Mouse (Mus musculus) CH12.LX (cell line): ENCODE data around the gene Zfp263. TPM values are rescaled to one million over a fixed set of nuclear protein-coding genes. Genes with fewer than 3 reads are reported as not detected.

Experiments used
- DNase-seq: peaks from one replicate; pipeline ENCODE4 v3.0.0-alpha.2; 2013; ENCODE audit errors: extremely low read depth
- H3K27ac ChIP-seq: 2 replicates; pipeline ENCODE4 v1.5.1; 2012; ENCODE audit warnings: low read depth, mild to moderate bottlenecking, control low read depth, moderate library complexity; ENCODE audit not compliant: insufficient read depth
- H3K27me3 ChIP-seq: replicated peaks from 2 replicates; pipeline ENCODE3; 2012; ENCODE audit warnings: inconsistent platforms
- H3K36me3 ChIP-seq, 2 experiments: replicated peaks in 1 of 2; 2 replicates each; pipeline versions ENCODE3 to v1.6.1; 2012; ENCODE audit warnings: inconsistent platforms in 1 of 2, low read length in 1 of 2, mild to moderate bottlenecking in 1 of 2, mixed read lengths in 1 of 2, moderate library complexity in 1 of 2; ENCODE audit not compliant: control insufficient read depth in 1 of 2, insufficient read depth in 1 of 2
- H3K4me1 ChIP-seq, 2 experiments: 2 replicates each; pipeline ENCODE4 v1.6.1; 2012; ENCODE audit warnings: inconsistent platforms in 1 of 2, moderate library complexity in 1 of 2; ENCODE audit not compliant: insufficient read depth in 2 of 2, control insufficient read depth in 1 of 2
- H3K4me2 ChIP-seq: 2 replicates; pipeline ENCODE4 v1.6.1; 2012; ENCODE audit warnings: low read depth, mild to moderate bottlenecking, control low read depth; ENCODE audit not compliant: poor library complexity, insufficient read depth, severe bottlenecking
- H3K4me3 ChIP-seq, 3 experiments: fragments of 150-350 bp in 1 of 3; sonication (generic) in 1 of 3; replicated peaks in 1 of 3; 2 replicates each; pipeline versions ENCODE3 to v1.5.1; 2011 to 2012; ENCODE audit warnings: low read depth in 2 of 3, low read length in 2 of 3, mild to moderate bottlenecking in 2 of 3, moderate library complexity in 2 of 3, control low read depth in 1 of 3, improper control_type of control experiment in 1 of 3, inconsistent platforms in 1 of 3, mixed read lengths in 1 of 3; ENCODE audit not compliant: poor library complexity in 1 of 3
- H3K79me2 ChIP-seq: replicated peaks from 2 replicates; pipeline ENCODE4 v1.6.1; 2012; ENCODE audit warnings: mild to moderate bottlenecking, moderate library complexity; ENCODE audit not compliant: control insufficient read depth, poor library complexity, insufficient read depth, severe bottlenecking; ENCODE audit errors: extremely low read depth
- H3K9ac ChIP-seq: 2 replicates; pipeline ENCODE4 v1.6.1; 2012; ENCODE audit warnings: low read depth, mild to moderate bottlenecking, control low read depth, moderate library complexity; ENCODE audit not compliant: insufficient read depth
- H3K9me3 ChIP-seq: replicated peaks from 2 replicates; pipeline ENCODE3; 2012; ENCODE audit warnings: low read length, inconsistent platforms, mixed read lengths
- BHLHE40 ChIP-seq: IDR thresholded peaks from 2 replicates; pipeline ENCODE4 v1.6.1; 2011; ENCODE audit warnings: mild to moderate bottlenecking, low read depth, low read length, improper control_type of control experiment
- NRF1 ChIP-seq: IDR thresholded peaks from 2 replicates; pipeline ENCODE4 v1.6.1; 2014; ENCODE audit warnings: low read depth, mild to moderate bottlenecking, inconsistent platforms, low read length, improper control_type of control experiment, moderate library complexity
- PAX5 ChIP-seq: IDR thresholded peaks from 2 replicates; pipeline ENCODE4 v1.6.1; 2012; ENCODE audit warnings: low read length, inconsistent platforms, mixed read lengths
- SIN3A ChIP-seq: IDR thresholded peaks from 2 replicates; pipeline ENCODE4 v1.6.1; 2012; ENCODE audit warnings: low read length, improper control_type of control experiment, inconsistent platforms
- ZNF384 ChIP-seq: IDR thresholded peaks from 2 replicates; pipeline ENCODE4 v1.6.1; 2012; ENCODE audit warnings: low read depth, low read length, improper control_type of control experiment, inconsistent platforms
- dilution Hi-C: fragments of 300-500 bp; cut with MboI; formaldehyde crosslinking; loops from 2 replicates; pipeline ENCODE4 v1.14.3; 2020; ENCODE audit warnings: low sequenced_read_pairs; ENCODE audit not compliant: extremely low pct_unique_long_range_greater_than_20kb, extremely low pct_ligation_motif_present
- in situ Hi-C: fragments of 300-500 bp; cut with MboI; formaldehyde crosslinking; loops from 3 replicates; pipeline ENCODE4 v1.14.3; 2019; ENCODE audit warnings: low sequenced_read_pairs, low pct_ligation_motif_present, low pct_unique_long_range_greater_than_20kb, mixed read lengths
- polyA plus RNA-seq: library from polyadenylated mRNA; unstranded; fragments of >175 nt; gene quantifications from 2 replicates; pipeline ENCODE4 v1.2.1, GENCODE M21; 2012; ENCODE audit warnings: low read depth; ENCODE audit not compliant: insufficient read length
- total RNA-seq, 2 experiments: library from RNA; depleted of rRNA; stranded (reverse); fragments of 300-350 nt in 1 of 2; fragments of >200 nt in 1 of 2; gene quantifications; 2 replicates each; pipeline ENCODE4 v1.2.3; 2012 to 2014

Gene Zfp263
- total and polyA plus RNA-seq, 3 experiments = 17.4 to 24.2 (median 21.4) TPM

- dilution Hi-C loops (no loop called here), in situ Hi-C loops (no loop called here)
- Histone ChIP-seq H3K4me2 (no peak overlapping the region), H3K36me3 (no peaks in the 10 kb centered on the region), H3K4me1 (no peaks in the 10 kb centered on the region), H3K79me2 (no peaks in the 10 kb centered on the region), H3K4me3 (no peak overlapping the region), H3K27ac (no peak overlapping the region), H3K9ac (no peak overlapping the region), H3K27me3 (no peaks in the 10 kb centered on the region), H3K9me3 (peaks cover 3% of the 10 kb centered on the region)
- DNase-seq = no peak
- TF ChIP-seq ZNF384 (no peak), SIN3A (no peak), NRF1 (no peak), PAX5 (no peak), BHLHE40 (no peak)
Measured at GRCm38 (mm10) chr16:3788394-3788793, 44.5 kb downstream of the Zfp263 start.

Other genes starting within 250 kb of the Zfp263 start
- not detected in 2 replicates for gene Olfr161, start 153.1 kb upstream of the Zfp263 start, total RNA-seq (2012; rRNA removed)
- not detected in 2 replicates for gene Olfr161, start 153.1 kb upstream of the Zfp263 start, total RNA-seq (2014; rRNA removed)
- gene Olfr161, start 153.1 kb upstream of the Zfp263 start, polyA plus RNA-seq = 0.03 and 0.04 TPM in 2 replicates
- not detected in 2 replicates for gene Mefv, start 26.0 kb upstream of the Zfp263 start, total RNA-seq (2012; rRNA removed)
- not detected in 2 replicates for gene Mefv, start 26.0 kb upstream of the Zfp263 start, total RNA-seq (2014; rRNA removed)
- gene Mefv, start 26.0 kb upstream of the Zfp263 start, polyA plus RNA-seq = not detected in 2 replicates
- gene Olfr15, start 86.8 kb downstream of the Zfp263 start, total RNA-seq (2012; rRNA removed) = not detected in 2 replicates
- gene Olfr15, start 86.8 kb downstream of the Zfp263 start, total RNA-seq (2014; rRNA removed) = not detected in 2 replicates
- not detected in 2 replicates for gene Olfr15, start 86.8 kb downstream of the Zfp263 start, polyA plus RNA-seq
- 0.59 and 0.98 TPM in 2 replicates for gene Zfp174, start 103.2 kb downstream of the Zfp263 start, total RNA-seq (2012; rRNA removed)
- gene Zfp174, start 103.2 kb downstream of the Zfp263 start, total RNA-seq (2014; rRNA removed) = 0.24 and 0.26 TPM in 2 replicates
- 0.33 and 0.37 TPM in 2 replicates for gene Zfp174, start 103.2 kb downstream of the Zfp263 start, polyA plus RNA-seq
- 31.9 and 39.0 TPM in 2 replicates for gene Naa60, start 128.3 kb downstream of the Zfp263 start, total RNA-seq (2012; rRNA removed)
- 26.4 and 28.3 TPM in 2 replicates for gene Naa60, start 128.3 kb downstream of the Zfp263 start, total RNA-seq (2014; rRNA removed)
- gene Naa60, start 128.3 kb downstream of the Zfp263 start, polyA plus RNA-seq = 67.2 and 81.5 TPM in 2 replicates
- 10.4 and 13.4 TPM in 2 replicates for gene Zfp597, start 140.5 kb downstream of the Zfp263 start, total RNA-seq (2012; rRNA removed)
- 17.5 and 17.8 TPM in 2 replicates for gene Zfp597, start 140.5 kb downstream of the Zfp263 start, total RNA-seq (2014; rRNA removed)
- 10.5 and 11.0 TPM in 2 replicates for gene Zfp597, start 140.5 kb downstream of the Zfp263 start, polyA plus RNA-seq
- 0.88 and 0.89 TPM in 2 replicates for gene Gm20695, start 140.6 kb downstream of the Zfp263 start, total RNA-seq (2012; rRNA removed)
- gene Gm20695, start 140.6 kb downstream of the Zfp263 start, total RNA-seq (2014; rRNA removed) = 1.2 and 1.7 TPM in 2 replicates
- gene Gm20695, start 140.6 kb downstream of the Zfp263 start, polyA plus RNA-seq = not detected in 2 replicates
- gene 1700037C18Rik, start 164.6 kb downstream of the Zfp263 start, total RNA-seq (2012; rRNA removed) = 11.9 TPM in 2 replicates
- 15.9 and 18.1 TPM in 2 replicates for gene 1700037C18Rik, start 164.6 kb downstream of the Zfp263 start, total RNA-seq (2014; rRNA removed)
- 14.7 and 15.2 TPM in 2 replicates for gene 1700037C18Rik, start 164.6 kb downstream of the Zfp263 start, polyA plus RNA-seq
- gene Cluap1, start 164.7 kb downstream of the Zfp263 start, total RNA-seq (2012; rRNA removed) = 33.7 and 37.6 TPM in 2 replicates
- 46.5 and 47.9 TPM in 2 replicates for gene Cluap1, start 164.7 kb downstream of the Zfp263 start, total RNA-seq (2014; rRNA removed)
- gene Cluap1, start 164.7 kb downstream of the Zfp263 start, polyA plus RNA-seq = 47.0 and 56.1 TPM in 2 replicates
- 0.13 and 0.34 TPM in 2 replicates for gene Nlrc3, start 232.5 kb downstream of the Zfp263 start, total RNA-seq (2012; rRNA removed)
- not detected in 2 replicates for gene Nlrc3, start 232.5 kb downstream of the Zfp263 start, total RNA-seq (2014; rRNA removed)
- 0.37 and 0.69 TPM in 2 replicates for gene Nlrc3, start 232.5 kb downstream of the Zfp263 start, polyA plus RNA-seq